Mouse (Mus musculus) MEL (cell line): ENCODE measurements around the gene Fam19a2. TPM values are rescaled to one million over a fixed set of nuclear protein-coding genes. Genes with fewer than 3 reads are reported as not detected.

Experiments used
- DNase-seq: peaks from one replicate; pipeline ENCODE4 v3.0.0; 2011; ENCODE audit warnings: low read depth, low spot score
- H3K27ac ChIP-seq: 2 replicates; pipeline ENCODE4 v1.5.1; 2012; ENCODE audit warnings: low read depth, mild to moderate bottlenecking, control low read depth, low read length, moderate library complexity; ENCODE audit not compliant: control insufficient read depth
- H3K27me3 ChIP-seq, 2 experiments: fragments of 150-350 bp in 1 of 2; sonication (generic) in 1 of 2; 2 replicates each; pipeline ENCODE4 v1.6.1; 2012; ENCODE audit warnings: low read length in 2 of 2, mild to moderate bottlenecking in 2 of 2, improper control_type of control experiment in 1 of 2, moderate library complexity in 1 of 2; ENCODE audit not compliant: insufficient read depth in 2 of 2, control insufficient read depth in 1 of 2
- H3K36me3 ChIP-seq, 2 experiments: 2 replicates each; pipeline ENCODE4 v1.6.1; 2012 to 2014; ENCODE audit warnings: low read length in 2 of 2, improper control_type of control experiment in 1 of 2, inconsistent platforms in 1 of 2, mild to moderate bottlenecking in 1 of 2; ENCODE audit not compliant: insufficient read depth in 2 of 2, control insufficient read depth in 1 of 2
- H3K4me1 ChIP-seq, 2 experiments: fragments of 150-350 bp in 1 of 2; sonication (generic) in 1 of 2; 2 replicates each; pipeline ENCODE4 v1.6.1; 2012; ENCODE audit warnings: low read length in 2 of 2, improper control_type of control experiment in 1 of 2, mild to moderate bottlenecking in 1 of 2; ENCODE audit not compliant: insufficient read depth in 2 of 2, control insufficient read depth in 1 of 2
- H3K4me3 ChIP-seq, 2 experiments: fragments of 150-350 bp in 1 of 2; sonication (generic) in 1 of 2; 2 replicates each; pipeline ENCODE4 v1.5.1; 2012; ENCODE audit warnings: low read depth in 2 of 2, low read length in 2 of 2, mild to moderate bottlenecking in 2 of 2, moderate library complexity in 2 of 2, control low read depth in 1 of 2, improper control_type of control experiment in 1 of 2; ENCODE audit not compliant: control insufficient read depth in 1 of 2, insufficient read depth in 1 of 2
- H3K79me2 ChIP-seq: 2 replicates; pipeline ENCODE4 v1.6.1; 2012; ENCODE audit warnings: mild to moderate bottlenecking, low read length, moderate library complexity; ENCODE audit not compliant: control insufficient read depth, poor library complexity, insufficient read depth
- H3K9ac ChIP-seq: 2 replicates; pipeline ENCODE4 v1.6.1; 2012; ENCODE audit warnings: low read depth, mild to moderate bottlenecking, control low read depth, low read length, moderate library complexity; ENCODE audit not compliant: control insufficient read depth, poor library complexity, severe bottlenecking
- H3K9me3 ChIP-seq: fragments of 150-350 bp; sonication (generic); replicated peaks from 2 replicates; pipeline ENCODE4 v1.6.1; 2012; ENCODE audit warnings: mild to moderate bottlenecking, low read length, improper control_type of control experiment, moderate library complexity; ENCODE audit not compliant: insufficient read depth
- CHD1 ChIP-seq: IDR thresholded peaks from 2 replicates; pipeline ENCODE4 v1.6.1; 2012; ENCODE audit warnings: low read depth, mild to moderate bottlenecking, inconsistent platforms, low read length, improper control_type of control experiment
- CTCF ChIP-seq, 3 experiments: IDR thresholded peaks in 2 of 3; conservative IDR thresholded peaks in 1 of 3; 2 replicates each; pipeline ENCODE4 v1.5.1; 2011 to 2012; ENCODE audit warnings: low read length in 3 of 3, low read depth in 2 of 3, mild to moderate bottlenecking in 2 of 3, improper control_type of control experiment in 1 of 3, inconsistent platforms in 1 of 3, mixed read lengths in 1 of 3, moderate library complexity in 1 of 3; ENCODE audit not compliant: control insufficient read depth in 1 of 3, insufficient read depth in 1 of 3, poor library complexity in 1 of 3, severe bottlenecking in 1 of 3
- EP300 ChIP-seq, 2 experiments: IDR thresholded peaks; 2 replicates each; pipeline ENCODE4 v1.6.1; 2011; ENCODE audit warnings: improper control_type of control experiment in 2 of 2, low read length in 2 of 2, low read depth in 1 of 2, mild to moderate bottlenecking in 1 of 2
- GATA1 ChIP-seq: IDR thresholded peaks from 2 replicates; pipeline ENCODE4 v1.6.1; 2011; ENCODE audit warnings: low read depth, low read length, improper control_type of control experiment
- HCFC1 ChIP-seq: IDR thresholded peaks from 2 replicates; pipeline ENCODE4 v1.6.1; 2012; ENCODE audit warnings: low read depth, mild to moderate bottlenecking, inconsistent platforms, low read length, improper control_type of control experiment, moderate library complexity
- KAT2A ChIP-seq: conservative IDR thresholded peaks from 2 replicates; pipeline ENCODE4 v1.6.1; 2012; ENCODE audit warnings: low read depth, low read length, improper control_type of control experiment, inconsistent platforms
- MAFK ChIP-seq: IDR thresholded peaks from 2 replicates; pipeline ENCODE4 v1.6.1; 2011; ENCODE audit warnings: low read depth, mild to moderate bottlenecking, low read length, improper control_type of control experiment, borderline replicate concordance
- MAZ ChIP-seq: IDR thresholded peaks from 2 replicates; pipeline ENCODE4 v1.6.1; 2012; ENCODE audit warnings: low read depth, mild to moderate bottlenecking, inconsistent platforms, low read length, improper control_type of control experiment
- MYB ChIP-seq: IDR thresholded peaks from 2 replicates; pipeline ENCODE4 v1.6.1; 2011; ENCODE audit warnings: mild to moderate bottlenecking, low read depth, low read length, improper control_type of control experiment
- MYC ChIP-seq: IDR thresholded peaks from 2 replicates; pipeline ENCODE4 v1.6.1; 2011; ENCODE audit warnings: low read depth, mild to moderate bottlenecking, low read length, improper control_type of control experiment, moderate library complexity
- NRF1 ChIP-seq: IDR thresholded peaks from 2 replicates; pipeline ENCODE4 v1.6.1; 2014; ENCODE audit warnings: low read depth, mild to moderate bottlenecking, inconsistent platforms, low read length, improper control_type of control experiment, moderate library complexity; ENCODE audit not compliant: poor library complexity, insufficient read depth, severe bottlenecking
- POLR2AphosphoS2 ChIP-seq: IDR thresholded peaks from 2 replicates; pipeline ENCODE4 v1.6.1; 2011; ENCODE audit warnings: low read length, improper control_type of control experiment
- POLR2AphosphoS5 ChIP-seq: IDR thresholded peaks from 2 replicates; pipeline ENCODE4 v1.6.1; 2012; ENCODE audit warnings: low read depth, borderline replicate concordance, mild to moderate bottlenecking, inconsistent platforms, low read length, moderate library complexity, mixed read lengths
- SIN3A ChIP-seq: IDR thresholded peaks from 2 replicates; pipeline ENCODE4 v1.6.1; 2012; ENCODE audit warnings: low read length, improper control_type of control experiment, inconsistent platforms
- TAL1 ChIP-seq: IDR thresholded peaks from 2 replicates; pipeline ENCODE4 v1.6.1; 2012; ENCODE audit warnings: mild to moderate bottlenecking, inconsistent platforms, low read length, moderate library complexity, mixed read lengths
- TBP ChIP-seq: IDR thresholded peaks from 2 replicates; pipeline ENCODE4 v1.8.0; 2011; ENCODE audit warnings: low read depth, low read length, improper control_type of control experiment
- UBTF ChIP-seq: IDR thresholded peaks from 2 replicates; pipeline ENCODE4 v1.6.1; 2012; ENCODE audit warnings: low read depth, mild to moderate bottlenecking, inconsistent platforms, low read length, improper control_type of control experiment, moderate library complexity, borderline replicate concordance; ENCODE audit not compliant: insufficient read depth
- ZC3H11A ChIP-seq: IDR thresholded peaks from 2 replicates; pipeline ENCODE4 v1.6.1; 2012; ENCODE audit warnings: low read depth, mild to moderate bottlenecking, inconsistent platforms, low read length, improper control_type of control experiment
- ZKSCAN1 ChIP-seq: IDR thresholded peaks from 2 replicates; pipeline ENCODE4 v1.6.1; 2012; ENCODE audit warnings: low read depth, mild to moderate bottlenecking, inconsistent platforms, low read length, improper control_type of control experiment, moderate library complexity
- polyA plus RNA-seq, 2 experiments: library from polyadenylated mRNA; stranded (reverse) in 1 of 2; unstranded in 1 of 2; fragments of >175 nt in 1 of 2; fragments of >200 nt in 1 of 2; gene quantifications; 2 replicates each; pipeline versions ENCODE4 v1.2.1 to v1.2.4; 2012; ENCODE audit warnings: low replicate concordance in 2 of 2, low read depth in 1 of 2; ENCODE audit not compliant: insufficient read length in 2 of 2, insufficient read depth in 1 of 2, missing spikeins in 1 of 2
- total RNA-seq: library from RNA; depleted of rRNA; stranded (reverse); fragments of 300-350 nt; gene quantifications from 2 replicates; pipeline ENCODE4 v1.2.3, GENCODE M21; 2012

Fam19a2 gene
- total and polyA plus RNA-seq, 3 experiments, result not detected

- H3K4me1 ChIP-seq, result no peaks in the 10 kb centered on the region
- H3K9me3 ChIP-seq, result no peaks in the 10 kb centered on the region
- no peak overlapping the region for H3K9ac ChIP-seq
- no peak for TF ChIP-seq ZKSCAN1
- no peak for TF ChIP-seq TBP
- no peak for TF ChIP-seq TAL1
- TF ChIP-seq MAZ, result no peak
- TF ChIP-seq UBTF, result no peak
- TF ChIP-seq MYB, result no peak
- no peak for TF ChIP-seq NRF1
- no peak for TF ChIP-seq CTCF (IDR thresholded peaks at IDR 0.05 in 2 of 3, conservative IDR thresholded peaks at IDR 0.05 in 1 of 3; ENCODE audit: control insufficient read depth in 1 of 3, insufficient read depth in 1 of 3, low read depth in 2 of 3, low read length in 3 of 3, poor library complexity in 1 of 3, severe bottlenecking in 1 of 3)
- TF ChIP-seq MYC, result no peak
- no peak for TF ChIP-seq POLR2AphosphoS2
- TF ChIP-seq ZC3H11A, result no peak
- no peak for TF ChIP-seq MAFK
- no peak for TF ChIP-seq EP300 (IDR thresholded peaks at IDR 0.05; ENCODE audit: low read depth in 1 of 2, low read length in 2 of 2)
- no peak for TF ChIP-seq CHD1
- TF ChIP-seq SIN3A, result no peak
- no peak for TF ChIP-seq KAT2A
- no peak for TF ChIP-seq GATA1
- TF ChIP-seq POLR2AphosphoS5, result no peak
- no peaks in the 10 kb centered on the region for H3K79me2 ChIP-seq
- no peaks in the 10 kb centered on the region for H3K27me3 ChIP-seq
- H3K27ac ChIP-seq, result no peak overlapping the region
- no peak overlapping the region for H3K4me3 ChIP-seq
- H3K36me3 ChIP-seq, result no peaks in the 10 kb centered on the region
- no peak for DNase-seq
Measured at GRCm38 (mm10) chr10:123536143-123536542, 272.3 kb downstream of the Fam19a2 start.

- Histone ChIP-seq H3K4me3 (no peak overlapping the region), H3K9ac (no peak overlapping the region)
- TF ChIP-seq POLR2AphosphoS2 (no peak), HCFC1 (no peak)
- TF ChIP-seq, all 39 proteins: peak for 0
- Histone ChIP-seq H3K36me3 (no peaks in the 10 kb centered on the region), H3K27me3 (no peaks in the 10 kb centered on the region), H3K79me2 (no peaks in the 10 kb centered on the region), H3K9me3 (no peaks in the 10 kb centered on the region), H3K4me1 (no peaks in the 10 kb centered on the region), H3K27ac (no peak overlapping the region)
- no peak for DNase-seq
Measured at GRCm38 (mm10) chr10:123548391-123548790, 284.6 kb downstream of the Fam19a2 start.
